Comparison of ENCODE assay signal across 8 mouse cellular contexts in genomic region chr4:73042672-73043071, GRCm38 (mm10).
DNase-seq lines count a peak whose midpoint lies in the region; ATAC-seq and TF ChIP-seq lines count a peak whose summit lies in the region.

No protein-coding gene starts in this region.

- TF ChIP-seq CTCF in brain, embryonic 14.5 days (IDR thresholded peaks at IDR 0.05; ENCODE audit: borderline replicate concordance, extremely low read depth, insufficient read depth, insufficient read length): 0 out of 2 replicates have a peak, but pooled peaks have one; percentile 17

- TF ChIP-seq POLR2A in brain, embryonic 14.5 days (IDR thresholded peaks at IDR 0.05; ENCODE audit: borderline replicate concordance, extremely low read depth, insufficient read depth, insufficient read length, poor library complexity, severe bottlenecking): no peak

- peak; percentile 12 for DNase-seq in cerebellum, adult 9-10 months
- DNase-seq in cerebellum, adult 11 months: no peak
- peak; percentile 13 for DNase-seq in layer of hippocampus, adult 9-10 months (ENCODE audit: low spot score)
- DNase-seq in layer of hippocampus, postnatal 36 days: no peak
- DNase-seq in brain, embryonic 14.5 days (ENCODE audit: low read depth): peak; percentile 91
- DNase-seq in thymus, postnatal 25 days: no peak
- DNase-seq in heart, postnatal 25 days (ENCODE audit: low spot score): no peak

- intact Hi-C loops in heart, postnatal 25 days (cut with DNase I): no loop called here

- ATAC-seq in megakaryocyte progenitor cell, adult 5-6 weeks (replicated peaks; ENCODE audit: poor library complexity): 0 out of 2 replicates have a peak, but pooled peaks have one; percentile 31

Comparison
In these comparisons a context has a peak if more than half of its experiments do, and no peak if none do; other contexts are left out.
1. DNase-seq: peak in cerebellum, adult 9-10 months (single experiment), layer of hippocampus, adult 9-10 months (single experiment) and brain, embryonic 14.5 days (single experiment); none in cerebellum, adult 11 months (single experiment), layer of hippocampus, postnatal 36 days (0 of 2), thymus, postnatal 25 days (single experiment) and heart, postnatal 25 days (single experiment).